Mouse (Mus musculus) megakaryocyte, embryonic 14.5 days (primary cell): ENCODE data around the gene Rgs21.

Source experiments
- FLI1 ChIP-seq: IDR thresholded peaks from 2 replicates; pipeline ENCODE4 v1.6.1; 2012; ENCODE audit warnings: low read length, inconsistent platforms, mixed read lengths
- GATA1 ChIP-seq: IDR thresholded peaks from 3 replicates; pipeline ENCODE4 v1.6.1; 2012; ENCODE audit warnings: mixed read lengths, low read length, inconsistent platforms, borderline replicate concordance

GRCm38 (mm10) chr1:144544497-144544961 lies 22.9 kb downstream of the Rgs21 start:
- TF ChIP-seq GATA1, result no peak
- TF ChIP-seq FLI1, result no peak
